Mouse (Mus musculus) embryonic facial prominence, embryonic 13.5 days (tissue): ENCODE measurements around the gene Pnrc2. TPM values are rescaled to one million over a fixed set of nuclear protein-coding genes. Genes with fewer than 3 reads are reported as not detected.

Experiments
- ATAC-seq: fragments of 200-750 bp; cut with Nextera tagmentation; 2 replicates; pipeline ENCODE4 v1.8.0; 2017; ENCODE audit warnings: low read depth; ENCODE audit not compliant: insufficient number of reproducible peaks, insufficient read depth, low FRiP score, low TSS enrichment
- H3K27ac ChIP-seq: fragments of 300-500 bp; sonication (generic); 2 replicates; pipeline ENCODE4 v1.5.1; 2015; ENCODE audit warnings: moderate library complexity, mild to moderate bottlenecking, inconsistent platforms
- H3K27me3 ChIP-seq: fragments of 300-500 bp; sonication (generic); 2 replicates; pipeline ENCODE4 v1.6.1; 2015; ENCODE audit warnings: mild to moderate bottlenecking, inconsistent platforms
- H3K36me3 ChIP-seq: fragments of 300-500 bp; sonication (generic); 2 replicates; pipeline ENCODE4 v1.6.1; 2015; ENCODE audit warnings: mild to moderate bottlenecking, inconsistent platforms
- H3K4me1 ChIP-seq: fragments of 300-500 bp; sonication (generic); 2 replicates; pipeline ENCODE4 v1.6.1; 2015; ENCODE audit warnings: inconsistent platforms
- H3K4me2 ChIP-seq: fragments of 300-500 bp; sonication (generic); 2 replicates; pipeline ENCODE4 v1.6.1; 2015; ENCODE audit warnings: moderate library complexity, mild to moderate bottlenecking, inconsistent platforms
- H3K4me3 ChIP-seq: fragments of 300-500 bp; sonication (generic); 2 replicates; pipeline ENCODE4 v1.5.1; 2015; ENCODE audit warnings: mild to moderate bottlenecking, inconsistent platforms
- H3K9ac ChIP-seq: fragments of 300-500 bp; sonication (generic); 2 replicates; pipeline ENCODE4 v1.6.1; 2015; ENCODE audit warnings: mild to moderate bottlenecking, inconsistent platforms
- H3K9me3 ChIP-seq: fragments of 300-500 bp; sonication (generic); 2 replicates; pipeline ENCODE4 v1.6.1; 2016; ENCODE audit warnings: inconsistent platforms
- WGBS: fragments of 180-500 bp; shearing (Covaris S2); methylation state at CpG from one replicate; pipeline ENCODE4 v1.1.7; 2015; ENCODE audit warnings: mixed read lengths; 5-methylcytosine and 5-hydroxymethylcytosine counted together
- polyA plus RNA-seq: library from polyadenylated mRNA; unstranded; fragments of >200 nt; fragmentation: Nextera tagmentation; extraction: Ambion mirVana; gene quantifications from 2 replicates; pipeline ENCODE4 v1.2.1, GENCODE M21; 2015

Pnrc2 gene
- polyA plus RNA-seq, 1 experiment from 2014 or later: 183 TPM

DNA sequence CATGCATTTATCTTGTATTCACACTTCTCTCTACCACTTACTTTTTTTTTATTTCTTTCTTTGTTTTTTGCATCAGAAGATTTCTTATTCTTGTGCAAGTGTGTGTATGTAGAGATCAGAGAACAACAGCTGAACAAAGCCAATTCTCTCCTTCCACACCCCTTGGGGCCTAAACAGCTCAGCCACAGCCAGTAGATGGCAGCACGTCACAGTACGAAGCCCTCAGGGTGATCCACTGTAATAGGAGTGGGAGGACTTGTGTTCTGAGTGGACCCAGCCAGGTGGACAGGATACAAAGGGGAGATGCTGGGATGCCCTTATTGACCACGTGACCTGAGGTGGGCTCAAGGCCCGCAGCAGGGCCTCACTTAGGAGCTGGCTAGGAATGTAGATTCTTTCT lies 16.2 kb upstream of the Pnrc2 start:
- 14% methylated on average over 4 of the region's 4 CpGs for WGBS
- 0 out of 2 replicates have a peak, but pooled peaks have one; percentile 52 for ATAC-seq

DNA sequence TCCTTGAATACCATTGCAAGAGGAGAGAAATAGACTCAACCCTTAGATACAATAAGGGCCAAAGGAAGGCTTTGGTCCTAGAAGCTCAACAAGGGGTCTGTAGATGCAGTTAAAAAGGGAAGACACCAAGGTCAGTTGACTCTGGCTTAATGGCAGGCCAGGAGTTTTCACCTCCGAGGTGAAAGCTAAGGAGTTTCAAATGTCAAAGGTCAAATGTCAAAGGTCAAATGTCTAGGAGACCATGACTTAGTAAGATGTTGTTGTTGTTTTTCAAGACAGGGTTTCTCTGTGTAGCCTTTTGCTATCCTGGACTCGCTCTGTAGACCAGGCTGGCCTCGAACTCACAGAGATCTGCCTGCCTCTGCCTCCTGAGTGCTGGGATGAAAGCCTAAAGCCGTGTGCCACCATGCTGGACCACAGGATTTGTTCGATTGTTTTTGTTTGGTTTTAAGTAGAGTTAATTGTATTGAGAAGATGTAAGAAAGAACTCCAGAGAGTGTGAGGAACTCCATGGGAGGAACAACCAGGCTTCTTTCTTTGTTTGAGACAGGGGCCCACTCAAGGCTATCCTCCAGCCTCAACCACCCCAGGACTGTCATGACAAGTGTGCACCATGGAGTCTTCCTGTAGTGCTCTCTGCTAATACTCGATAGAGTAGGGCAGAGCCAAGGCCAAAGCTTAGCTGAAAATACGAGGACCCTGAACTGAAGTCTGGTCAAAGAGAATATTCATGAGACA lies 15.7 kb upstream of the Pnrc2 start:
- ATAC-seq: no peak
- 80% methylated on average over 7 of the region's 7 CpGs for WGBS
- Histone ChIP-seq H3K36me3 (no peaks in the 10 kb centered on the region), H3K27me3 (no peaks in the 10 kb centered on the region), H3K4me3 (no peak overlapping the region), H3K9me3 (no peaks in the 10 kb centered on the region), H3K4me2 (no peak overlapping the region), H3K9ac (no peak overlapping the region), H3K27ac (no peak overlapping the region), H3K4me1 (peaks cover 5% of the 10 kb centered on the region)

More for the DNA sequence above, 16.2 kb upstream of the Pnrc2 start:
- Histone ChIP-seq H3K9me3 (no peaks in the 10 kb centered on the region), H3K36me3 (no peaks in the 10 kb centered on the region), H3K27me3 (no peaks in the 10 kb centered on the region), H3K9ac (no peak overlapping the region), H3K4me1 (no peaks in the 10 kb centered on the region), H3K4me3 (no peak overlapping the region), H3K4me2 (no peak overlapping the region), H3K27ac (no peak overlapping the region)

DNA sequence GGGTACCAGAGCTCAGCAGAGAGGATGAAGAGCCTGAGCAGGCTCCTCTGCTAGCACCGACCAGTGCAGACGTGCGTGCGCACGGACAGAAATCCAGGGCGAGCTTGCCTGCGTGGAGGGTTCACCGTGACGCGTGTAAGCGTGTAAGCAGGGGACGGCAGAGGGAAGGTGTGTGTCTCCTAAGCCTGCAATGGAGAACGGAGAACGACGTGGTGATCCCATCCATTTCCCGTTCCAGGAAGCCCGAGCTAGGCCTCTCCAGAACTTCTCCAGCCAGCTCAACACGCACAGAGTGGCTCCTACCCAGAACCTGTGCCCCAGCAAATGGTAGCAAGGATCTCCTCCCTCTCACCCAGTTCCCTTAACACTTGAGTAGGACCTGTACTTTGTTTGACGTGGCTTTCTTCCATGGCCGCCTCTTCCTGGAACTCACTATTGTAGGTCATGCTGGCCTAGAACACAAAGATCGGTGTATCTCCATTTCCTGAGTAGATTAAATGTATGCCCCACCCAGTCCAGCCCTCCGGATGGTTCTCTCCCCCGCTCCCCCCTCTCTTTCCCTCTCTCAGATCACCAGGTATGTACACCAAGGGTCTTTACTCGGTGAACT lies 14.9 kb upstream of the Pnrc2 start:
- H3K9me3 ChIP-seq: no peaks in the 10 kb centered on the region
- H3K9ac ChIP-seq: no peak overlapping the region
- no peaks in the 10 kb centered on the region for H3K36me3 ChIP-seq
- no peaks in the 10 kb centered on the region for H3K27me3 ChIP-seq
- peaks cover 12% of the 10 kb centered on the region for H3K4me1 ChIP-seq
- no peak overlapping the region for H3K4me2 ChIP-seq
- no peak for ATAC-seq
- no peak overlapping the region for H3K27ac ChIP-seq
- WGBS: 88% methylated on average over 24 of the region's 24 CpGs
- H3K4me3 ChIP-seq: no peak overlapping the region

DNA sequence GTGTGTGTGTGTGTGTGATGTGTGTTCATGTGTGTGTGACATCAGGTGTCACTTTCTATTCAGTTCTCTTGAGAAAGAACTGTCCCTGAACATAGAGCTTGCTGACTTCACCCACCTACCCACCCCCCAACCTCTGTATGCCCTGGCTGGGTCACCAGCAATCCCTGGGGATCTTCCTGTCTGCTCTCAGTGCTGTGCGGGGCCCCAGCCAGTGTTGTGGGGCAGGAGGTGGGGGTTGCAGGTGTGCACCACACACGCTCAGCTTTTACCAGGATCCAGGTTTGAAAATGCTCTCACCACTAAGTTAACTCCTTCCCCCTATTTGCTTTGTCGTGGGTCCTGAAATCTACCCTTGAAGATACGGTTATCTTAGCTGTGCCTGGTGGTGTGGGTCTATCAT lies 12.5 kb upstream of the Pnrc2 start:
- H3K9ac ChIP-seq: no peak overlapping the region
- WGBS: 87% methylated on average over 4 of the region's 4 CpGs
- no peak overlapping the region for H3K4me3 ChIP-seq
- peaks cover 18% of the 10 kb centered on the region for H3K4me1 ChIP-seq
- no peak overlapping the region for H3K27ac ChIP-seq
- no peaks in the 10 kb centered on the region for H3K36me3 ChIP-seq
- ATAC-seq: no peak
- no peaks in the 10 kb centered on the region for H3K27me3 ChIP-seq
- no peaks in the 10 kb centered on the region for H3K9me3 ChIP-seq
- no peak overlapping the region for H3K4me2 ChIP-seq

DNA sequence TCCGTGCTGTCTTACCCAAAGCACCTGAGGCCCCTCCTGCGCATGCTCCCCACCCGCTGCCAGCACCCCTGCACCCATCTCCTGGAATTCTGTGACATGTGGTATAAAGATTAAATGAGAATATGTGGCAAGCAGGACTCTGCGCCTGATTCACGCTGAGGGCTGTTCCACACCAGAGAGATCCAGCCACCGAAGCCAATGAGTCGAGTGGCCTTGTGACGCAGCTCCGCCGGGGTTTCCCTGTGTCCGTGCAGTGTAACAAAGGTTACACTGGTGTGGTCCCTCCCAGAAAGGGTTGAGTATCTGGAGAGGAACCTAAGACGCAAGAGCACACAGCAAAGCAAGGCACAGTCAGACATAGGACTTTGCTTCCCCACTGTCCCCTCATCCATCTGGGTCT lies 12.0 kb upstream of the Pnrc2 start:
- ATAC-seq: no peak
- no peaks in the 10 kb centered on the region for H3K9me3 ChIP-seq
- no peak overlapping the region for H3K9ac ChIP-seq
- WGBS: 83% methylated on average over 12 of the region's 12 CpGs
- H3K4me3 ChIP-seq: no peak overlapping the region
- H3K36me3 ChIP-seq: no peaks in the 10 kb centered on the region
- H3K27me3 ChIP-seq: no peaks in the 10 kb centered on the region
- no peak overlapping the region for H3K27ac ChIP-seq
- H3K4me1 ChIP-seq: peaks cover 18% of the 10 kb centered on the region
- no peak overlapping the region for H3K4me2 ChIP-seq

DNA sequence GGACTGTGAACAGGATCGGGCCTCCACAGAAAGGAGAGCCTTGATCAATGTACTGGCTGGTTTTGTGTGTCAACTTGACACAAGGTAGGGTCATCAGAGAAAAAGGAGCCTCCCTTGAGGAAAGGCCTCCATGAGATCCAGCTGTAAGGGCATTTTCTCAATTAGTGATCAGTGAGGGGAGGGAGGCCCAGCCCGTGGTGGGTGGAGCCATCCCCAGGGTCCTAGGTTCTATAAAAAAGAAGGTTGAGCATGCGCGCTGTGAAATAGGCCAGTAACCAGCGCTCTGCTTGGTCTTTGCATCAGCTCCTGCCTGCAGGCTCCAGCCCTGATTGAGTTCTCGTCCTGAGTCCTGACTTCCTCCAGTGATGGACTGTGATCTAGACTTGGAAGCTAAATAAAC lies 10.9 kb upstream of the Pnrc2 start:
- Histone ChIP-seq H3K9me3 (no peaks in the 10 kb centered on the region), H3K9ac (no peak overlapping the region), H3K4me1 (peaks cover 18% of the 10 kb centered on the region), H3K27ac (no peak overlapping the region), H3K27me3 (no peaks in the 10 kb centered on the region), H3K4me2 (no peak overlapping the region), H3K36me3 (no peaks in the 10 kb centered on the region), H3K4me3 (no peak overlapping the region)
- WGBS: 41% methylated on average over 6 of the region's 6 CpGs
- ATAC-seq: no peak

DNA sequence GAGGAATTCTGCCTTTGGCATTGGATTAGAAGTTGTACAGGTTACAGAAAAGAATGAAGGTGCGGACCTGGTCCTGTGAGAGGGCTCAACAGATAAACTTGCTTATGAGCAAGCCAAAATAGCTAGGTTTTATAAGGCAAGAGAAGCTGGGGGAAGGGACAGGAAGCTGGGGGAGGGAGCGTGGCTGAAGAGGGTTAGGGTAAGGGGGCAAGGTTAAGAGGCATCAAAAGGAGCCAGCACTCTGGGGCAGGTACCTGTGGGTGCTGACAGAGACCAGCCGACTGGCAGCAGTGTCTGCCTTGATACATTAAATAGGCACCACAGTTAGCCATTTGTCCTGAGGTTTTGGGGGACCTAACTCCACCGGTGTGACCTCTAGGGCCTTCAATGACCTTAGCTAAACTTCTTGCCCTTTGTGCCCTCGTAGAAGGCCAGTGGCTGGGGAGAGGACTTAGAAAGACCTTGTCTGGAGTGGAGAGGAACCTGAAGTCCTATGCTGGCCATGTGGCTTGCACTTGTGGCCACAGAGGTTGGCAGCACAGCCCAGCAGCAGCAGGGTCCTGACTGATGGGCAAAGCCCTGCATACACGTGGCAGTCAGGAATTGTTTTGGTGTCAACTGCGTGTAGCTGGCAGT lies 10.3 kb upstream of the Pnrc2 start:
- WGBS: 34% methylated on average over 7 of the region's 7 CpGs
- H3K9ac ChIP-seq: no peak overlapping the region
- H3K27me3 ChIP-seq: no peaks in the 10 kb centered on the region
- H3K36me3 ChIP-seq: no peaks in the 10 kb centered on the region
- peaks cover 18% of the 10 kb centered on the region for H3K4me1 ChIP-seq
- no peaks in the 10 kb centered on the region for H3K9me3 ChIP-seq
- H3K4me3 ChIP-seq: no peak overlapping the region
- no peak for ATAC-seq
- no peak overlapping the region for H3K27ac ChIP-seq
- H3K4me2 ChIP-seq: no peak overlapping the region

DNA sequence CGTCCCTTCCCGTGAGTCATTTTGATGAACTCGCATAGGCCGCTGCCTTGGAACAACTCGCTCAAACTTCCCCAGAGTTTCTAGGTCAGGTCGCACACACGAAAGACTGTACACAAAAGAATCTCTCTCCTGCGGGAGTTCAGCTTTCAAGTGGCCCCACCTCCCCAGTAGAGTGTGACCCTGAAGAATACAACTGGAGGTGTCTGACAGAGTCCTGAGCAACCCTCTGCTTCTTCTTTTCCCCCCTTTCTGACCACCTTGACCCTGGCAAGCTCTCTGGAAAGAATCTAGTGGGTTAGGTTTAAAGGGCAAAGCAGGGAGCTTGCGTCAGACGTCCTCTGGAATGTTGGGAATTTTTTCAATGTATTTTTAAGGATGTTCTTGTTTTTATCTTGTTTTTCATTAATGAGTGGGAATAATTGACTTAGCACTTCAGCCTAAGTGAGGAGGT lies 9.8 kb upstream of the Pnrc2 start:
- no peak for ATAC-seq
- 40% methylated on average over 10 of the region's 10 CpGs for WGBS
- no peak overlapping the region for H3K4me2 ChIP-seq
- H3K4me1 ChIP-seq: peaks cover 18% of the 10 kb centered on the region
- H3K27ac ChIP-seq: no peak overlapping the region
- H3K9ac ChIP-seq: no peak overlapping the region
- no peak overlapping the region for H3K4me3 ChIP-seq
- no peaks in the 10 kb centered on the region for H3K27me3 ChIP-seq
- H3K36me3 ChIP-seq: no peaks in the 10 kb centered on the region
- H3K9me3 ChIP-seq: no peaks in the 10 kb centered on the region

DNA sequence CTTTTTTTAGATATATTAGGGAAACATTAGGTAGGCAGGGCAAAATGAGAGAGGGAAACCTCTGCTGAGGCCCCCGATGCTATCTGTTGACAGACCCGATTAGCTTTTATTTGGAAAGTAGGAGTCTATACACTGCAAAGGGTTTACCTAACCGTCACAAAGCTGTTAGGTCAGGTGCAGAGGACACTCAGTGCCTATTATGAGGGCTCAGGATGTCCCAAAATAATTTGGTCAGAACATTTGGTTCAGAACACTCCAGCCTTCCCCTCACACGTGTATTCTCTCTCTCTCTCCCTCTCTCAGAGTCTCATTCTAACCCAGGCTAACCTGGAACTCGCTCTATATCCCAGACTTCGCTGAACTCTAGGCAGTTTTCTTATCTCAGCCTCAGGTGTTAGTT lies 8.4 kb upstream of the Pnrc2 start:
- no peak overlapping the region for H3K9ac ChIP-seq
- WGBS: 76% methylated on average over 6 of the region's 6 CpGs
- H3K4me3 ChIP-seq: no peak overlapping the region
- H3K4me1 ChIP-seq: peaks cover 20% of the 10 kb centered on the region
- H3K36me3 ChIP-seq: no peaks in the 10 kb centered on the region
- no peak overlapping the region for H3K4me2 ChIP-seq
- no peak for ATAC-seq
- H3K27me3 ChIP-seq: no peaks in the 10 kb centered on the region
- H3K9me3 ChIP-seq: no peaks in the 10 kb centered on the region
- H3K27ac ChIP-seq: no peak overlapping the region

DNA sequence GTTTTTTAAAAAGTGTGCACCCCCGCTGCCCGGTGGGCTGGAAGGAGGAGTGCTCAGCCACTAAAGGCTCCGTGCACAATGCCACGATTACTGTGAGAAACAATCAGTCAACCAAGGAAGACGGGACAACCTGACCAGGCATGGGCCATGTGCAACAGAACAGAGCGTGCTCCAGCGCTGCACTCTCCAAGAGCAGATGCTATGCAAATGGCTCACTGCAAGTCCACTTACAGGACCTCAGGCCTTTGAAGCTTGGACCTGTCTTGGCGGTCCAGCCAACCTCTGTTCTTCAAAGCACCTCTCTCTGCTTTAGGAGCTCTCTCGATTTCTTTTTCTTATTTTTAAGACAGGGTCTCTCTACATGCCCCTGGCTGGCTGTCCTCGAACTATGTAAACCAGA lies 6.9 kb upstream of the Pnrc2 start:
- Histone ChIP-seq H3K9ac (no peak overlapping the region), H3K36me3 (no peaks in the 10 kb centered on the region), H3K27me3 (no peaks in the 10 kb centered on the region), H3K4me2 (no peak overlapping the region), H3K27ac (no peak overlapping the region), H3K9me3 (no peaks in the 10 kb centered on the region), H3K4me3 (no peak overlapping the region), H3K4me1 (peaks cover 34% of the 10 kb centered on the region)
- WGBS: 88% methylated on average over 10 of the region's 10 CpGs
- no peak for ATAC-seq

DNA sequence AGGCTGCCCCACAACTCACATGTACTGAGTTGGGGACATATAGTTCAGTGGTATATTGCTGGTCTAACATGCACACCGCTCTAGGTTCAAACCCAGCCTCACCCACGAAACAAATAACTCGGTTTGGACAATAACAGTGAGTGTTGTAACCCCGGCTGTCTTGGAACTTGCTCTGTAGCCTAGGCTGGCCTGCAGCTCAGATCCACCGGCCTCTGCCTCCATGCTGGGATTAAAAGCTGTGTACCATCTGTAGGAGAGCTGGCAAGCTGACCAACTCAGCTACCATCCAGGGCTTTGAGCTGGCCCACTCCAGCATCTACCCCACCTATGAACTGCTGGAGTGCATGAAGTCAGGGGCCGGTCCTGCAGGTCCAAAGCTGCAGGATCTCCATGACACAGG lies 6.4 kb upstream of the Pnrc2 start:
- no peaks in the 10 kb centered on the region for H3K27me3 ChIP-seq
- WGBS: 93% methylated on average over 6 of the region's 6 CpGs
- peaks cover 40% of the 10 kb centered on the region for H3K4me1 ChIP-seq
- H3K27ac ChIP-seq: no peak overlapping the region
- no peak overlapping the region for H3K4me3 ChIP-seq
- ATAC-seq: no peak
- H3K9ac ChIP-seq: no peak overlapping the region
- no peaks in the 10 kb centered on the region for H3K36me3 ChIP-seq
- no peak overlapping the region for H3K4me2 ChIP-seq
- no peaks in the 10 kb centered on the region for H3K9me3 ChIP-seq

DNA sequence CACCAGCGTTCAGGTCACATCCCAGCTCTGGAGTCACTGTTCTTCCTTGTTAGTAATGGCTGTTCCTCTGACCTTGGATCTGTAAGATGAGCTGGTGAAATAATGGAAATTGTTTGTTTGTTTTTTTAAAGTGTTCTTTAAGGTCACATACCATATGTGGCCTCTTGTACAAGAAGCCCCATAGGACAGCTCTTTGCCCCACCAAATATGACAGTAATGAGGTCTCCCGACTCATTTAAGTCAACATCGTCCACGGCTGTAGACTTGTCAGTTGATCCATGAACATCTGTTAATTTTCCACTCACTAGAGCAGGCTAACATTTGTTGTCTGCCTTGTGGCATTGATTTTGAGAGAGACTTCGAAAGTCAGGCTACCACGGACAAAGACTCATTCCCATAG lies 5.4 kb upstream of the Pnrc2 start:
- no peaks in the 10 kb centered on the region for H3K9me3 ChIP-seq
- WGBS: 30% methylated on average over 6 of the region's 6 CpGs
- no peak overlapping the region for H3K27ac ChIP-seq
- H3K9ac ChIP-seq: no peak overlapping the region
- no peak overlapping the region for H3K4me2 ChIP-seq
- H3K4me1 ChIP-seq: peaks cover 42% of the 10 kb centered on the region
- no peaks in the 10 kb centered on the region for H3K36me3 ChIP-seq
- no peak overlapping the region for H3K4me3 ChIP-seq
- no peak for ATAC-seq
- H3K27me3 ChIP-seq: no peaks in the 10 kb centered on the region
